In the genomic region with DNA sequence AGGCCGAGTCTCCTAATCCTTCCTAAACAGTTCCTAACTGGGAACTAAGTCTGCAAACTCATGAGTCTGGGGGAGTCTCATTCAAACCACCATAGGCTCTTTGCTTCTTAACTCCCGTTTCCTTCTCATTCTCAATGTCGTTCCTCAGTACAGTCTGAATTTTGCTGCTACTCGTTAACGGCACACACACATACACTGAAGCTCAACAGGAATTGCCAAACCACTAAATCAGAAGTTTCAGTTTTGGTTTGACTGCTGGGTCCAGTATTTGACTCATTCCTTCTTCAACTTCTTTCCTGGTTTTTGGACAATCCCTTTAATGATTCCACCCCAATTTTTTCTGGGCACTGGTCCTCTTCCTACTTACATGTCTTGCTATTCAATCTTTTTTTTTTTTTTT, we compare ENCODE assay signal across 23 mouse cellular contexts. TPM values are rescaled to one million over a fixed set of nuclear protein-coding genes. Genes with fewer than 3 reads are reported as not detected.
DNase-seq lines count a peak whose midpoint lies in the region; ATAC-seq and TF ChIP-seq lines count a peak whose summit lies in the region.
"Had no signal": no experiment of that assay in that cellular context is flagged by ENCODE, and none has a peak within 500 bp of the region (broad histone marks: within the 10 kb centered on the region; RNA-seq: fewer than 3 reads in every experiment).

No protein-coding gene starts in this region.

- no peak for TF ChIP-seq CTCF in liver, adult 2 months (IDR thresholded peaks at IDR 0.05; ENCODE audit: low read depth, low read length)

- ATAC-seq in liver, embryonic 12.5 days: no peak
- peak; percentile 69 for ATAC-seq in common myeloid progenitor, adult 5-6 weeks (replicated peaks; ENCODE audit: low read depth, poor library complexity, severe bottlenecking)
- ATAC-seq in hematopoietic stem cell, adult 5-6 weeks (replicated peaks in 1 of 2; ENCODE audit: insufficient read depth in 1 of 2, low FRiP score in 2 of 2, low TSS enrichment in 1 of 2, low read depth in 1 of 2, poor library complexity in 2 of 2, severe bottlenecking in 2 of 2): peak; percentile 64 to 77; a peak in 3 of 4 replicates
- no peak for ATAC-seq in inflammation-experienced regulatory T-cells, adult 6 months
- ATAC-seq: activated CD4-positive, CD25-positive, alpha-beta regulatory T cell, adult 4 months; forebrain, embryonic 13.5 days; forebrain, embryonic 15.5 days; forebrain, postnatal 0 days; Patski had no signal

- no peaks in the 10 kb centered on the region for H3K36me3 ChIP-seq in liver, adult 2 months (ENCODE audit: control insufficient read depth, insufficient read depth, low read length)
- H3K36me3 ChIP-seq in liver, embryonic 12.5 days: no peaks in the 10 kb centered on the region
- H3K36me3 ChIP-seq: embryonic facial prominence, embryonic 12.5 days; G1E had no signal

- H3K4me1 ChIP-seq in liver, adult 2 months (ENCODE audit: control insufficient read depth, insufficient read depth, low read length): no peaks in the 10 kb centered on the region
- H3K4me1 ChIP-seq in liver, embryonic 12.5 days: no peaks in the 10 kb centered on the region
- H3K4me1 ChIP-seq: embryonic facial prominence, embryonic 12.5 days; forebrain, embryonic 13.5 days; forebrain, embryonic 15.5 days had no signal

- no peak for TF ChIP-seq POLR2A in liver, adult 2 months (IDR thresholded peaks at IDR 0.05; ENCODE audit: extremely low read depth, insufficient read depth, low read length)

- no peak overlapping the region for H3K4me2 ChIP-seq in liver, embryonic 12.5 days
- H3K4me2 ChIP-seq: embryonic facial prominence, embryonic 12.5 days; forebrain, embryonic 13.5 days; forebrain, embryonic 15.5 days had no signal

- no peak overlapping the region for H3K27ac ChIP-seq in liver, adult 2 months (replicated peaks; ENCODE audit: insufficient read depth, low read depth, low read length)
- H3K27ac ChIP-seq in liver, embryonic 12.5 days: no peak overlapping the region
- H3K27ac ChIP-seq: embryonic facial prominence, embryonic 10.5 days; embryonic facial prominence, embryonic 12.5 days; forebrain, embryonic 13.5 days; forebrain, embryonic 15.5 days had no signal

- no peaks in the 10 kb centered on the region for H3K79me2 ChIP-seq in liver, adult 2 months (ENCODE audit: control insufficient read depth, insufficient read depth, low read length)

- 87% methylated on average over 5 of the region's 5 CpGs for WGBS in liver, adult 2 months
- 78% methylated on average over 5 of the region's 5 CpGs for WGBS in liver, embryonic 12.5 days (ENCODE audit: insufficient replicate concordance)

- H3K9me3 ChIP-seq in liver, embryonic 12.5 days (replicated peaks): no peaks in the 10 kb centered on the region
- H3K9me3 ChIP-seq: embryonic facial prominence, embryonic 10.5 days; embryonic facial prominence, embryonic 12.5 days; forebrain, embryonic 13.5 days; forebrain, embryonic 15.5 days; G1E had no signal

- H3K4me3 ChIP-seq in liver, adult 2 months (ENCODE audit: insufficient read depth, low read depth, low read length): no peak overlapping the region
- no peak overlapping the region for H3K4me3 ChIP-seq in liver, embryonic 12.5 days
- H3K4me3 ChIP-seq: embryonic facial prominence, embryonic 10.5 days; embryonic facial prominence, embryonic 12.5 days; forebrain, embryonic 13.5 days; forebrain, embryonic 15.5 days had no signal

- H3K27me3 ChIP-seq in liver, adult 2 months (ENCODE audit: control insufficient read depth, insufficient read depth, low read length): no peaks in the 10 kb centered on the region
- peaks cover 14% of the 10 kb centered on the region for H3K27me3 ChIP-seq in liver, embryonic 12.5 days (replicated peaks)
- H3K27me3 ChIP-seq: embryonic facial prominence, embryonic 12.5 days; forebrain, embryonic 13.5 days; forebrain, embryonic 15.5 days; Patski had no signal

- no peak overlapping the region for H3K9ac ChIP-seq in liver, adult 2 months (ENCODE audit: low read depth, low read length)
- H3K9ac ChIP-seq in liver, embryonic 12.5 days: no peak overlapping the region
- H3K9ac ChIP-seq: embryonic facial prominence, embryonic 12.5 days; forebrain, embryonic 13.5 days; forebrain, embryonic 15.5 days; forebrain, postnatal 0 days had no signal

- peak; percentile 8 for DNase-seq in liver, adult 2 months (ENCODE audit: extremely low read depth, low read depth, low spot score)
- no peak for DNase-seq in adrenal gland, adult 18-20 months (ENCODE audit: low spot score in 2 of 2)
- DNase-seq in adrenal gland, adult 8-10 months: no peak
- DNase-seq: adrenal gland, adult 2 months; adrenal gland, postnatal 14 days; adrenal gland, postnatal 36 days; cerebellum, adult 11-12 months; cerebellum, adult 2 months; cerebellum, adult 9-10 months; cerebellum, postnatal 10 days; cerebellum, postnatal 25 days; forebrain, postnatal 0 days had no signal

RNA-seq across cellular contexts. Expression of a gene that starts 8.5 kb away (rescaled TPM):
- total RNA-seq in liver, adult 2 months (2014; rRNA removed): 53.6 and 60.4 TPM in 2 replicates
- 10.5 and 14.8 TPM in 2 replicates for polyA plus RNA-seq in liver, adult 2 months (2012; rRNA removed)
- polyA plus RNA-seq in liver, embryonic 12.5 days (2016; fragmentation: Nextera tagmentation; extraction: Ambion mirVana): 5.4 TPM in 2 replicates
- 8.4 and 9.3 TPM in 2 replicates for total RNA-seq in common myeloid progenitor, adult 5-6 weeks (2017)
- 48.7 and 58.5 TPM in 2 replicates for total RNA-seq in hematopoietic stem cell, adult 5-6 weeks (2017)
- total RNA-seq in adrenal gland, adult 18-20 months (2021): 100 to 1,000 TPM; 123 to 171 TPM
- polyA plus RNA-seq in inflammation-experienced regulatory T-cells, adult 6 months (2017; shearing (Covaris generic)): 10 to 100 TPM; 18.1 to 31.7 (median 20.6) TPM
- 100 to 1,000 TPM; 141 to 240 (median 190) TPM for total RNA-seq in adrenal gland, adult 8-10 months (2022)
- polyA plus RNA-seq: G1E had no signal

RNA-seq across cellular contexts. Expression of a gene that starts 8.9 kb away (rescaled TPM):
- total RNA-seq in liver, adult 2 months (2014; rRNA removed): 0.18 and 0.40 TPM in 2 replicates
- polyA plus RNA-seq in liver, adult 2 months (2012; rRNA removed): 0.05 TPM in 2 replicates
- polyA plus RNA-seq in liver, embryonic 12.5 days (2016; fragmentation: Nextera tagmentation; extraction: Ambion mirVana): 1.5 and 1.8 TPM in 2 replicates
- total RNA-seq in common myeloid progenitor, adult 5-6 weeks (2017): not detected in 2 replicates
- total RNA-seq in hematopoietic stem cell, adult 5-6 weeks (2017): 0.38 TPM in 1 of 2 replicates, not detected in the other
- total RNA-seq in adrenal gland, adult 18-20 months (2021): 1 to 10 TPM in 1 of 2 experiments, under 1 TPM in 1; 0.83 to 1.2 TPM
- polyA plus RNA-seq in inflammation-experienced regulatory T-cells, adult 6 months (2017; shearing (Covaris generic)): 1 to 10 TPM in 2 of 3 experiments, under 1 TPM in 1; 0.96 to 8.0 (median 2.4) TPM
- 1 to 10 TPM; 1.2 to 2.4 (median 1.4) TPM for total RNA-seq in adrenal gland, adult 8-10 months (2022)
- total RNA-seq: G1E had no signal
- polyA plus RNA-seq: G1E had no signal

Comparison
In these comparisons a context has a peak if more than half of its experiments do, and no peak if none do; other contexts are left out.
1. ATAC-seq: peak in common myeloid progenitor, adult 5-6 weeks (single experiment) and hematopoietic stem cell, adult 5-6 weeks (2 of 2); none in liver, embryonic 12.5 days (single experiment) and inflammation-experienced regulatory T-cells, adult 6 months (single experiment).